Mouse (Mus musculus): Measurements from ENCODE around the gene AU041133.
"Not testable (repeated sequence)": the region's sequence is repeated elsewhere in the genome, so short reads cannot be mapped to it uniquely, and the experiment has no call there.

GRCm38 (mm10) chr10:82082728-82083621 lies 44.8 kb upstream of the AU041133 start, which contains the start of gene BC024063:
- TF ChIP-seq FLI1 (IDR thresholded peaks at IDR 0.05; ENCODE audit: low read length); GATA1 (IDR thresholded peaks at IDR 0.05; ENCODE audit: borderline replicate concordance, low read length): not testable (repeated sequence)

Data from megakaryocyte, embryonic 14.5 days (primary cell).